Mouse (Mus musculus) small intestine, adult 2 months (tissue): ENCODE data around the gene Slitrk3.

ENCODE experiments used
- CTCF ChIP-seq: fragments of 200-500 bp; IDR thresholded peaks from 2 replicates; pipeline ENCODE4 v1.5.1; 2012; ENCODE audit warnings: low read depth, mild to moderate bottlenecking, control low read depth, inconsistent platforms, low read length, moderate library complexity, mixed read lengths; ENCODE audit not compliant: insufficient replicate concordance, insufficient read length; ENCODE audit errors: extremely low read depth
- POLR2A ChIP-seq: fragments of 200-500 bp; IDR thresholded peaks from 2 replicates; pipeline ENCODE4 v1.6.1; 2012; ENCODE audit warnings: low read depth, mild to moderate bottlenecking, control low read depth, inconsistent platforms, low read length, moderate library complexity

DNA sequence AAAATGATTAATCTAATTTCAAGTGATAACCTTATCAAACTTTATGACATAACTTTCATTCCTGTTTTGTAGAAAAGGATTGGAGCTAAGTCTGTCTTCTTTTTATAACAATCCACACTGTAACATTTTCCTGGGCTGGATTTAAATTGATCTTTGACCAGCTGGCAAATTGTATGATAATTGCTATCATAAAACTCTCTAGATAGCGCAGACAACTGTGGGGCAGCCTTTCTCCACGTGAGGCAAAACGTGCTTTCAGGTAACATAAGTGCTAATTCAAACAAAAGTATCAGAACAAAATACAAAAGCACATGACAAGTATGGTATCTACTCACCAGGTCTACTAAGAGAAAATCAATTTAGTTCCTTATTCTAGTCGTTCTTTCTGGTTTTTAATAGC is 60.1 kb downstream of the Slitrk3 start:
- TF ChIP-seq POLR2A (no peak), CTCF (no peak)
